Mouse (Mus musculus): ENCODE results near the gene Tsx. TPM values are rescaled to one million over a fixed set of nuclear protein-coding genes. Genes with fewer than 3 reads are reported as not detected.
"Not testable (repeated sequence)": the region's sequence is repeated elsewhere in the genome, so short reads cannot be mapped to it uniquely, and the experiment has no call there.

The Tsx gene
- 0.92 and 1.1 TPM in 2 replicates for polyA plus RNA-seq (2012; rRNA removed)

GRCm38 (mm10) chrX:103414167-103414566 is at the start of gene Tsx:
TSS of gene Tsx (plus strand) at chrX:103414467.
- DNase-seq (ENCODE audit: extremely low spot score in 1 of 2, low spot score in 1 of 2): no peak

GRCm38 (mm10) chrX:103366201-103366600 is 48.1 kb upstream of the Tsx start:
- DNase-seq (ENCODE audit: extremely low spot score in 1 of 2, low spot score in 1 of 2): peak in 1 of 2 experiments; percentile 15

DNA sequence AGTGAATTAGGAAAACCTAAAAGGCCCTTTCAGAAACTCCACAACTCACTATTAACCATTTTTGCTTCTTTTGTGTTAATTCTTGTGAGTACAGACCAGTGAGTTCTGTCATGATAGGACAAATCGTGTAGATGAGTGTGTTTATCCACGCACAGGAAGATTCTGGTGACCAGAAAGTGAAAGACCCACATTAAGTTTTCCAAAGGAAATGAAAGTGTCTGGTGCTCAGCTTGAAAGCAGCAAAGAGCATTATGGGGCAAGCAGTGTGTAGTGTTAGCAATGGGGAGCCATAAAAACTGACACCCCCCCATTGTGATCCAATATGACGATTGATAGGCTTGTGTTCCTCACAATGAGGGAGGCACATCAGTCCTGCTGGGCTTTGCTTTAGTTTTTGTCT is 45.6 kb upstream of the Tsx start:
- DNase-seq (ENCODE audit: extremely low spot score in 1 of 2, low spot score in 1 of 2): no peak

DNA sequence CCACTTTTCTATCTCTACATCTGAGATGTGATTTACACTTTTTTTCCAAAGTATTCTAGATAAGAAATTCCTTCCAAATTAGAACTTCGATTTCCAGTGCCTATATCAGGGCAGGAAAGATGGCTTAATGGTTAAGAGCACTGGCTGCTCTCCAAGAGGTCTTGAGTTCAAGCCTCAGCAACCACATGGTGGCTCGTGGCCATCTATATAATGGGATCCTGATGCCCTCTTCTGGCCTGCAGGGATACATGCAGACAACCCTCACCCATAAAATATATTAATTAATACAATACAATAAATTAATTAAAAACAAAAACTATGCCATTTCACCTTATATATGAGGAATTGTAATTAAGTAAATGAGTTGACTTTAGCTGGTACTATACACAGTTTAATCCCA is 43.0 kb upstream of the Tsx start:
- no peak for DNase-seq (ENCODE audit: extremely low spot score in 1 of 2, low spot score in 1 of 2)

GRCm38 (mm10) chrX:103371627-103372026 is 42.6 kb upstream of the Tsx start:
- peak in 1 of 2 experiments; percentile 29 for DNase-seq (ENCODE audit: extremely low spot score in 1 of 2, low spot score in 1 of 2)

DNA sequence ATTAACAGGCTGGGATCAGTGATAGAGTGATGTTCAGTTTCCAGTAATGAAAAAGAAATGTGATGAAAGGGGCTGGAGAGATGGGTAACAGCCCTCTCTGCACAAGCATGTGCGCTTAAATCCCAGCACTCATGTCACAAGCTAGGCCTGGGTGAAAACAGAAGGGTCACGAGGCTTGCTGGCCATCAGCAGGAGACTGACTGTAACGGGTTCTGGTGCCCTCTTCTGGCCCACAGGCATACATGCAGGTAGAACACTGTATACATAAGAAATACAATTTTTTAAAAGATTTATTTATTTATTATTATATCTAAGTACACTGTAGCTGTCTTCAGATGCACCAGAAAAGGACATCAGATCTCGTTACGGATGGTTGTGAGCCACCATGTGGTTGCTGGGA is 40.0 kb upstream of the Tsx start:
- no peak for DNase-seq (ENCODE audit: extremely low spot score in 1 of 2, low spot score in 1 of 2)

GRCm38 (mm10) chrX:103384528-103384927 is 29.7 kb upstream of the Tsx start:
- no peak for DNase-seq (ENCODE audit: extremely low spot score in 1 of 2, low spot score in 1 of 2)

- DNase-seq (ENCODE audit: extremely low spot score in 1 of 2, low spot score in 1 of 2): peak in 1 of 2 experiments; percentile 5
Measured at GRCm38 (mm10) chrX:103388131-103388530, 26.1 kb upstream of the Tsx start.

DNA sequence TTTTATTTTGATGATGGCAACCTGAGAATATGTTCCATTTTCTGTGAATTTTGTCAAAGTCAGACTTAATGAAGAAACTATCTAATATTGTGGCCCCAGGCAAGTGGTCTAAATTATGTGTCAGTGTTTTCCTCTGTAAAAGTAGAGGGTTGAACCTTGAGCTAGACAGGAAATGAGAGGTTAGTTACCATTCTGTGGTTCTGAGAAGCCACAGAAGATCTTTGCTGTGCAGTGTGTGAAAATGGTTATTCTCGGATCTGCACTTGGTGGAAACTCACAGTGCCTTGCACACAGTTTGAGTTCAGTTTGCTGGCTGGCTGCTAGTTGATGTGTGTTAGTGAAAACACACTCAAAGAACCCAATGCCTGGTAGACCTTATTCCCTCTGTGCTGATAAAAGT is 20.4 kb upstream of the Tsx start:
- no peak for DNase-seq (ENCODE audit: extremely low spot score in 1 of 2, low spot score in 1 of 2)

GRCm38 (mm10) chrX:103405021-103405420 is 9.2 kb upstream of the Tsx start:
- DNase-seq (ENCODE audit: extremely low spot score in 1 of 2, low spot score in 1 of 2): no peak

DNA sequence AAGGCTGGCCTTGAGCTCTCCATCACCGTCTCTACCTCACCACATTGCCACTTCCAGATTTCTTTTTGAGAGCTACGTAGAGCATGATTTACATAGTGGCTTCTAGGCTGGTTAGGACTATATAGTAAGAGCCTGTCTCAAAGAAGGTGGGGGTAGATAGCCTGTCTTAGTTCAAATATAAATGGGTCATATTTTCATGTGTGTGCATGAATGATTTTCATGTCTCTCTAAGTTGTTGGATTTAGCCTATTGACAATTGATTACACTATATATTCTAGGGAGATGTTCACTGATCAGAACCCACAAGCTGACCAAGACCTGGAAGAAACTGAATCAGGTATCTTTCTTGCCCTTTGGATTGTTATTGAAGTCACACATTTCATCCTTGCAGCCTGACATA is 7.4 kb downstream of the Tsx start, which contains the start of gene Gm26992:
Gene Gm26992, plus strand, starts transcription at position 301 of the 400 bp plus-strand sequence.
- no peak for DNase-seq (ENCODE audit: extremely low spot score in 1 of 2, low spot score in 1 of 2)

- no peak for DNase-seq (ENCODE audit: extremely low spot score in 1 of 2, low spot score in 1 of 2)
Measured at GRCm38 (mm10) chrX:103427677-103428076, 13.4 kb downstream of the Tsx start.

DNA sequence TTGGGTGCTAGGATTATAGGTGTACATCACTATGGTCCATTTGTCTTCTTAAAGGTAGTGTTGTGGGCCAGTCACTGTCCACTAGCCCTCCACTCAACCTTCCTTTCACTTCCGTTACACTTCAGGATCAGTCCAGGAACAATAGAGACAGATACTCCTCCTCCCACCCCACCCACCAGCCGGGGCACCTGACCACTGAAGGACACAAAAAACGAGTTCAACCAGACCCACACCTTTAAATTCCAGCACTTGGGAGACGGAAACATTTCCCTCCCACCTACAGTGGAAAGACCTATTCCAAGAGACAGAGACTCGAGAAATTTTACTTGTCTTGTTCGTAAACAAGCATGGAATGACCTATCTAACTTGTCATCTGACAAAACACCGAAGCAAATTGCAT is 18.0 kb downstream of the Tsx start:
- DNase-seq (ENCODE audit: extremely low spot score in 1 of 2, low spot score in 1 of 2): no peak

- no peak for DNase-seq (ENCODE audit: extremely low spot score in 1 of 2, low spot score in 1 of 2)
Measured at GRCm38 (mm10) chrX:103438023-103438422, 23.8 kb downstream of the Tsx start.

GRCm38 (mm10) chrX:103440803-103441202 is 26.5 kb downstream of the Tsx start:
- DNase-seq (ENCODE audit: extremely low spot score in 1 of 2, low spot score in 1 of 2): peak in 1 of 2 experiments; percentile 70

- DNase-seq (ENCODE audit: extremely low spot score in 1 of 2, low spot score in 1 of 2): peak in 1 of 2 experiments; percentile 61
Measured at GRCm38 (mm10) chrX:103443755-103444154, 29.5 kb downstream of the Tsx start.

DNA sequence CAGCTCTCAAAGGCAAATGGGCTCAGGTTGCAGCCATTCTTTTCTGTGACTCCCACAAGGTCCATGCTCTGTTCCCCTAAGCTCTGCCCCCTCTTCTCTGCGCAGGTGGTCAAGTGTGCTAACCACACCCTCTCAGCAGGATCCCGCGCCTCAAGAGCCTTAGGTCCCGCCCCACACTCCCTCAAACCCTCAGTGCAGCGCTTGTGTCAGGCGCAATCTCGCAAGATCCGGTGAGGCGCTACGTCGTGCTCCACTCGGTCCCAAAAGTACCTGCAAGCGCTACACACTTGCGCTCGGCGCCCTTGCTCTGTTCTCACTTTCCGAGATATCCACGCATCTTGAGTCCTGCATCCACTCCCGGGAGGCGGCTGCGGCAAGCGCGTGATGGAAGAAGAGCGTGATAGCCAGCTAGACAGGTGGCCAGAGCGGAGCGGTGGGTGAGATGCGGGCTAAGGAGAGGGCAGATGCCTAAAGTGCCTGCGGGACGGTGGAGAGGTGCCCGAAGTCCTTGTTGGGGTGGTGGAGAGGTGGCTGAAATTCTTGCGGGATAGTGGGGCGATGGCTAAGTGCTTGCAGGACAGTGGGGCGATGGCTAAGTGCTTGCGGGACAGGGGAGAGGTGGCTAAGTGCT is 33.4 kb downstream of the Tsx start:
- peak in 1 of 2 experiments; percentile 33 for DNase-seq (ENCODE audit: extremely low spot score in 1 of 2, low spot score in 1 of 2)

GRCm38 (mm10) chrX:103448429-103448828 is 34.2 kb downstream of the Tsx start:
- not testable (repeated sequence) for DNase-seq (ENCODE audit: extremely low spot score in 1 of 2, low spot score in 1 of 2)

DNA sequence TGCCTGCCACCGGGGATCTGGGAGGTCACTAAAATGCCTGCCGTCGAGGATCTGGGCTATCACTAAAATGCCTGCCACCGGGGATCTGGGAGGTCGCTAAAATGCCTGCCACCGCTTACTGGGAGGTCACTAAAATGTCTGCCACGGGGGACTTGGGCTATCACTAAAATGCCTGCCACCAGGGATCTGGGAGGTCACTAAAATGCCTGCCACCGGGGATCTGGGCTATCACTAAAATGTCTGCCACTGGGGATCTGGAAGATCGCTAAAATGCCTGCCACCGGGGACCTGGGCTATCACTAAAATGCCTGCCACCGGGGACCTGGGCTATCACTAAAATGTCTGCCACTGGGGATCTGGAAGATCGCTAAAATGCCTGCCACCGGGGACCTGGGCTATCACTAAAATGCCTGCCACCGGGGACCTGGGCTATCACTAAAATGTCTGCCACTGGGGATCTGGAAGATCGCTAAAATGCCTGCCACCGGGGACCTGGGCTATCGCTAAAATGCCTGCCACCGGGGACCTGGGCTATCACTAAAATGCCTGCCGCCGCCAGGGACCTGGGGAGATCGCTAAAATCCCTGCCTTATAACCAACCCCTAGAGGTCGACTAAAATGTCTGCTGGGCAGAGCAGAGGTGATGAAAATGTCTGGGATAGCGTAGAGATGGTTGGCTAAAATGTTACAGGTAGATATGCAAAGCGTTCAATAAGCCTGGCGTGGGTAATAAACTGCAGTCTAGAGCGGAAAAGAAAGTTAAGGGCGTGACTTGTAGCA is 34.9 kb downstream of the Tsx start:
- not testable (repeated sequence) for DNase-seq (ENCODE audit: extremely low spot score in 1 of 2, low spot score in 1 of 2)

DNA sequence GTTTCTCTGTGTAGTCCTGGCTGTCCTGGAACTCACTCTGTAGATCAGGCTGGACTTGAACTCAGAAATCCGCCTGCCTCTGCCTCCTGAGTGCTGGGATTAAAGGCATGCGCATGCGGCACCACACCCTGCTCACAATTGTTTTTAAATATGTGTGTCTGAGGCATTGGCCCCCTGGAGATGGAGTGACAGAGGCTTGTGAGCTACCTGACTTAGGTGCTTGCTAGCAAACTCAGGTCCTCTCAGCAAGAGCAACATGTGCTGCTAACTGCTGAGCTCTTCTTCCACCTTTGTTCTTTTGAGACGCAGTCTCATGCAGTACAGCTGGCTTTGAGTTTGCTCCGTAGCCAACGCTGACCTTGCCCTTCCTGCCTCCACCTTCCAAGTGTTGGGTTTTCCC is 38.5 kb downstream of the Tsx start:
- no peak for DNase-seq (ENCODE audit: extremely low spot score in 1 of 2, low spot score in 1 of 2)

DNA sequence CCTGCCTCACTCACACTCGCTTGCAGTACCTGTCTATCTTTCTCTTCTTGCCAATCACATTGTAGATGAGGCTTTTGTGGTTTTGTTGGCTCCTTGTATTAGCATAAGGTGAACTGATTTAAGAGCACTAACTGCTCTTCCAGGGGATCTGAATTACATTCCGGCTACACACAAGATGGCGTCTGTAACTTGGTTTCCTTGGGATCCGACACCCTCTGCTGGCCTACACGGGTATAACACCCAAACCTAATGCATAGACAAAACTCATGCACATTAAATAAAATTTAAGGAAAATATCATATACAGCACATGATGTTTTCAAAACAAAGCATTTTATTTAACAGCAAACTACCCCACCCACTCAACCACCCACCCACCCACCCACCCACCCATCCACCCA is 45.8 kb downstream of the Tsx start:
- no peak for DNase-seq (ENCODE audit: extremely low spot score in 1 of 2, low spot score in 1 of 2)

DNA sequence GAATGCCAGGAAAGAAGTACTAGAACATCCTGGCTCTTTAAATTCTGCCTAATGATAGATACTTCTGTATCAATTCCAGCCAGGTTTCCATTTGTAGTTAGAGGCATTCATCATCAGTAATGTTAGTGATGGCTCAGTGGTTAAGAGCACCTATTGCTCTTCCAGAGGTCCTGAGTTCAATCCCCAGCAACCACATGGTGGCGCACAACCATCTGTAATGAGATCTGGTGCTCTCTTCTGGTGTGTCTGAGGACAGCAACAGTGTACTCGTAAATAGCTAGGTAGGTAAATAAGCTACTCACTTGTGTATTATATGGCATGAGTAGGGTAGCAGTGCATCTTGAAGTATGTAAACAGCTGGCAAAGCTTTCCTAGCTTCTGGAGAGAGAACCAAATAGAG is 54.7 kb downstream of the Tsx start:
- DNase-seq (ENCODE audit: extremely low spot score in 1 of 2, low spot score in 1 of 2): no peak
